Mouse (Mus musculus): ENCODE measurements at regions not wholly inside any gene's neighbourhood (a gene's known extent, or its start where the extent isn't known, plus 50 kb on each side); places are given as distances from the start of the nearest gene placed in this dataset.
A peak's percentile ranks its signal among the peaks of the same experiment; 100 is the strongest.

DNA sequence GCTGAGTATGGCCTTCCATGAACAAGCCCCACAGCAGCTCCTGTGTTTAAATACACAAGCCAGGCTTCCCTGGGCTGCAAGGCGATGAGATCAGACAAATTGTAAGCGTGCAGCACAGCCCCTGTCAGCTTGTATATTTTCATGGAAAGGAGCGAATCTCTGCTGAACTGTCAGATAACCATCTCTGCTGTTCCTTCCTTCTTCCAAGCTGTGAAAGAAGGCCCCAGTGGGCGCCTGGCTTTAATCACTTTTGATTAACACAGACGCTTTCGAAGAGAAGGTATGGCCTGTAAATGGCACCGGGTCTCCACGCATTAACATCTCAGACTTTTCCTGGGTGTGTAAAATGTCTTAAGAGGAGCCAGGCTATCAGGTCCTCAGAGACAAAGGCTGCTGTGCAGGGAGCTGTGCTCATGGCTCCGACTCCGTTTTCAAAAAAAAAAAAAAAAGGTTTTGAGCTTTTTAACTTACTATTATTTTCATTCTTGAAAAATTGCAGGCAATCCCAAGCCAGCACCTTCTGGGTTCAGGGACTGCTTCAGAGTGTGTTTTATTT is 131.9 kb upstream of the Tmem72 start:
- no peak overlapping the region for H3K4me3 ChIP-seq (replicated peaks)
- H3K9ac ChIP-seq, result no peak overlapping the region
- 56% methylated on average over 10 of the region's 10 CpGs for WGBS
- no peaks in the 10 kb centered on the region for H3K4me1 ChIP-seq
- H3K9me3 ChIP-seq, result no peaks in the 10 kb centered on the region
- no peaks in the 10 kb centered on the region for H3K36me3 ChIP-seq
- 0 out of 2 replicates have a peak, but pooled peaks have one; percentile 22 for ATAC-seq (ENCODE audit: insufficient read depth, low FRiP score, low read depth)
- no peak overlapping the region for H3K27ac ChIP-seq
- no peaks in the 10 kb centered on the region for H3K27me3 ChIP-seq (replicated peaks)
- no peak overlapping the region for H3K4me2 ChIP-seq

- Histone ChIP-seq H3K4me1 (no peaks in the 10 kb centered on the region), H3K27ac (no peak overlapping the region), H3K9ac (no peak overlapping the region), H3K4me2 (no peak overlapping the region), H3K36me3 (no peaks in the 10 kb centered on the region), H3K4me3 (replicated peaks) (no peak overlapping the region), H3K27me3 (replicated peaks) (no peaks in the 10 kb centered on the region), H3K9me3 (no peaks in the 10 kb centered on the region)
- ATAC-seq (ENCODE audit: insufficient read depth, low FRiP score, low read depth), result no peak
- WGBS, result 68% methylated on average over 6 of the region's 6 CpGs
Observed at GRCm38 (mm10) chr6:116854029-116854428, 137.3 kb upstream of the Tmem72 start.

- H3K4me2 ChIP-seq, result no peak overlapping the region
- WGBS, result 77% methylated on average over 2 of the region's 2 CpGs
- no peaks in the 10 kb centered on the region for H3K4me1 ChIP-seq
- H3K27me3 ChIP-seq (replicated peaks), result no peaks in the 10 kb centered on the region
- no peak overlapping the region for H3K9ac ChIP-seq
- H3K9me3 ChIP-seq, result no peaks in the 10 kb centered on the region
- no peak for ATAC-seq (ENCODE audit: insufficient read depth, low FRiP score, low read depth)
- no peak overlapping the region for H3K27ac ChIP-seq
- no peak overlapping the region for H3K4me3 ChIP-seq (replicated peaks)
- H3K36me3 ChIP-seq, result no peaks in the 10 kb centered on the region
Observed at GRCm38 (mm10) chr6:116856093-116856492, 139.4 kb upstream of the Tmem72 start.

- WGBS, result 90% methylated on average over 1 of the region's 1 CpGs
Observed at GRCm38 (mm10) chr6:116856917-116857491, 140.3 kb upstream of the Tmem72 start.

DNA sequence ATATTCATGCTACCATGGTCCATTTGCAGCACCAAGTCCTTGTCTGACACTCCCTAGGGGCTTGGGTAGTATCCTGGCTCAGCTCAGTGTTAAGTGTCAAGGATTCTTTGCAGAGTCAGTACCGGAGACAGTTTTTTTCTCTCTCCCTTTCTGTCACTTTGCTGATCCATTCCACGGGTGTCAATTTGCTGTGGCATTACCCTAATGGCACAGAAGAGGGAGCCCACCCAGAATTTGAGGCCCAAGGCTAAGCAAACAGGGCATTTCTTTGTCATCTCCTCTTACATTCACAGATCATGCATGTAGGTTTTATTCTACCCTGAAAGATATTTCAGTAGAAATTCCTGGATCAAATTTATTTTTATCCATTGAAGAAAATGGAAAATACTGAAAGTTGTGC is 146.4 kb upstream of the Tmem72 start:
- no peaks in the 10 kb centered on the region for H3K27me3 ChIP-seq (replicated peaks)
- H3K27ac ChIP-seq, result no peak overlapping the region
- no peaks in the 10 kb centered on the region for H3K9me3 ChIP-seq
- WGBS, result 48% methylated on average over 2 of the region's 2 CpGs
- no peaks in the 10 kb centered on the region for H3K36me3 ChIP-seq
- H3K4me2 ChIP-seq, result no peak overlapping the region
- H3K4me3 ChIP-seq (replicated peaks), result no peak overlapping the region
- no peak overlapping the region for H3K9ac ChIP-seq
- H3K4me1 ChIP-seq, result 0 out of 2 replicates have a peak, but pooled peaks cover 2% of the 10 kb centered on the region
- no peak for ATAC-seq (ENCODE audit: insufficient read depth, low FRiP score, low read depth)

More at GRCm38 (mm10) chr6:116856917-116857491, 140.3 kb upstream of the Tmem72 start:
- H3K4me1 ChIP-seq, result no peaks in the 10 kb centered on the region
- no peak overlapping the region for H3K9ac ChIP-seq
- no peak overlapping the region for H3K4me3 ChIP-seq (replicated peaks)
- H3K36me3 ChIP-seq, result no peaks in the 10 kb centered on the region
- H3K27ac ChIP-seq, result no peak overlapping the region
- H3K9me3 ChIP-seq, result no peaks in the 10 kb centered on the region
- no peak for ATAC-seq (ENCODE audit: insufficient read depth, low FRiP score, low read depth)
- no peaks in the 10 kb centered on the region for H3K27me3 ChIP-seq (replicated peaks)
- no peak overlapping the region for H3K4me2 ChIP-seq

GRCm38 (mm10) chr6:116863626-116864025 is 146.9 kb upstream of the Tmem72 start:
- Histone ChIP-seq H3K4me3 (replicated peaks) (no peak overlapping the region), H3K9me3 (no peaks in the 10 kb centered on the region), H3K4me1 (0 out of 2 replicates have a peak, but pooled peaks cover 2% of the 10 kb centered on the region), H3K27ac (no peak overlapping the region), H3K27me3 (replicated peaks) (no peaks in the 10 kb centered on the region), H3K4me2 (no peak overlapping the region), H3K9ac (no peak overlapping the region), H3K36me3 (no peaks in the 10 kb centered on the region)
- 56% methylated on average over 2 of the region's 2 CpGs for WGBS
- no peak for ATAC-seq (ENCODE audit: insufficient read depth, low FRiP score, low read depth)

DNA sequence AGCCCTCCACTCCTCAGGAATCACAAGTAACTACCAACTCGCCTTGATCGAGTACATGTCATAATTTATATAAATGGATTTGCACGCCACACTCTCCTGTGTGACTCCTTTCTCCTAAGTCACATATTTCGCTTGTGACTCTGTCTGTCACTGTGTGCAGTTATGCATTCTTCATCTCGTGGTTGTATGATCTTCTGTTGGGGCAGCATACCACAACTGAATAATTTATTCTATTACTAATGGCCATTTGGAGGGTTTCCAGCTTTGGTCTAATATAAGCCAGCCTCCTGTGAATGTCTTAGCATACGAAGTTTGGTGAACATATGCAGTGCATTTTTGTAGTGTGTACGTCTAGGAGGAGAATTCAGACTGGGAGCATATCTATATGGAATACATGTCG is 176.6 kb upstream of the Tmem72 start:
- Histone ChIP-seq H3K27me3 (replicated peaks) (no peaks in the 10 kb centered on the region), H3K36me3 (no peaks in the 10 kb centered on the region), H3K27ac (peak overlapping the region; percentile 49), H3K9me3 (no peaks in the 10 kb centered on the region), H3K9ac (no peak overlapping the region), H3K4me1 (peaks cover 10% of the 10 kb centered on the region; the same call in 1 of the 2 replicates), H3K4me3 (replicated peaks) (no peak overlapping the region), H3K4me2 (no peak overlapping the region)
- WGBS, result 43% methylated on average over 8 of the region's 8 CpGs
- ATAC-seq (ENCODE audit: insufficient read depth, low FRiP score, low read depth), result no peak

GRCm38 (mm10) chr6:116894252-116894651 is 177.5 kb upstream of the Tmem72 start:
- Histone ChIP-seq H3K9me3 (no peaks in the 10 kb centered on the region), H3K9ac (no peak overlapping the region), H3K4me2 (no peak overlapping the region), H3K27ac (peak overlapping the region; percentile 73; the same call in 1 of the 2 replicates), H3K36me3 (no peaks in the 10 kb centered on the region), H3K4me3 (replicated peaks) (no peak overlapping the region), H3K4me1 (peaks cover 10% of the 10 kb centered on the region; the same call in 1 of the 2 replicates), H3K27me3 (replicated peaks) (no peaks in the 10 kb centered on the region)
- ATAC-seq (ENCODE audit: insufficient read depth, low FRiP score, low read depth), result no peak
- WGBS, result 88% methylated on average over 5 of the region's 5 CpGs

GRCm38 (mm10) chr6:116895114-116895513 is 178.4 kb upstream of the Tmem72 start:
- 33% methylated on average over 5 of the region's 5 CpGs for WGBS
- no peak overlapping the region for H3K9ac ChIP-seq
- ATAC-seq (ENCODE audit: insufficient read depth, low FRiP score, low read depth), result peak; percentile 50; the same call in 1 of the 2 replicates
- no peaks in the 10 kb centered on the region for H3K36me3 ChIP-seq
- no peak overlapping the region for H3K4me2 ChIP-seq
- no peaks in the 10 kb centered on the region for H3K27me3 ChIP-seq (replicated peaks)
- H3K4me1 ChIP-seq, result peaks cover 10% of the 10 kb centered on the region; the same call in 1 of the 2 replicates
- H3K4me3 ChIP-seq (replicated peaks), result no peak overlapping the region
- no peaks in the 10 kb centered on the region for H3K9me3 ChIP-seq
- H3K27ac ChIP-seq, result peak overlapping the region; percentile 73

DNA sequence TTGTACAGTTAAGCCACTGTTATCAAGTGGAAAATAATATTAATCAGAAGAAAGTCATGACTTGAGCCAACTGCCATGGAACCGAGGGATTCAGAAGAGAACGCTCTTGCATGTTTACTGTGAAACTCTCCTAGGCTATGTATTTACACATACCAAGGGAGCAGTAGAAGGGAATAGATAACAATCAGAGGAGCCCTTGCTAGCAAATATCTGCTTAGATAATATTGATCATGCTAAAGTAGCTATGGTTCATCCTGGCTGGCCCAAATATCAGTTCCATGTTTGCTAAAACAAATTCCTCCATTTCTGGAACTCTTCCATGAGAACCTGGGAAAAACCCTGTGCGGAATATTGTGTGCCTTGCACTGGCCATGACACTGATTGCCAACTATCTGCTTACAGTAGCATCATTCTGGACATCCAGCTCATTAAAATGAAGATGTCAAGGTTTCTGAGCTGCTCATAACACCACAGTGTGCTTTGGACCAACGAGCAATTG is 179.5 kb upstream of the Tmem72 start:
- no peak overlapping the region for H3K4me2 ChIP-seq
- no peak overlapping the region for H3K4me3 ChIP-seq (replicated peaks)
- no peaks in the 10 kb centered on the region for H3K9me3 ChIP-seq
- H3K36me3 ChIP-seq, result no peaks in the 10 kb centered on the region
- peaks cover 10% of the 10 kb centered on the region; the same call in 1 of the 2 replicates for H3K4me1 ChIP-seq
- no peaks in the 10 kb centered on the region for H3K27me3 ChIP-seq (replicated peaks)
- no peak for ATAC-seq (ENCODE audit: insufficient read depth, low FRiP score, low read depth)
- WGBS, result 41% methylated on average over 4 of the region's 4 CpGs
- H3K9ac ChIP-seq, result no peak overlapping the region
- no peak overlapping the region for H3K27ac ChIP-seq

GRCm38 (mm10) chr6:116901816-116902215 is 185.1 kb upstream of the Tmem72 start:
- Histone ChIP-seq H3K9ac (no peak overlapping the region), H3K27me3 (replicated peaks) (no peaks in the 10 kb centered on the region), H3K36me3 (no peaks in the 10 kb centered on the region), H3K4me1 (no peaks in the 10 kb centered on the region), H3K9me3 (no peaks in the 10 kb centered on the region), H3K4me3 (replicated peaks) (no peak overlapping the region), H3K27ac (no peak overlapping the region), H3K4me2 (no peak overlapping the region)
- ATAC-seq (ENCODE audit: insufficient read depth, low FRiP score, low read depth), result no peak
- WGBS, result 13% methylated on average over 1 of the region's 1 CpGs

DNA sequence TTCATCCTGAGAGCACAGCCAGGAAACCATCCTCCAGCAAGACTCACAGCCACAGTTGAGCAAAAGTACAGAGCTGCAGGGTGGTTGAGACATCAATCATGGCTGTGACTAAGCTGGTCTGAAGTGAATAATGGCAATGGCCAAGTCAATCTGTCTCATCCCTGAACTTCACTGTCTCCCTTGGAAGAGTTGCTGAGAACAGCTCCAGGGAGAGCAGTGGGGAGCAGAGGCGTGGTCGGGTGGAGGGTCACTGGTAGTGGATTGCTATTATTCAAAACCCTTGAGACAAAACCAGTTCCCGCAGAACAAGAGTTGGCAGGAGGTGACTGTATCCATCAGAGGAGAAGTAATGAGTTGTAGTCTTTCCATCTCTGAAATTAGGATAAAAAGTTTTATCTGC is 185.7 kb upstream of the Tmem72 start:
- H3K4me2 ChIP-seq, result no peak overlapping the region
- no peak overlapping the region for H3K9ac ChIP-seq
- 64% methylated on average over 3 of the region's 3 CpGs for WGBS
- no peaks in the 10 kb centered on the region for H3K36me3 ChIP-seq
- H3K27ac ChIP-seq, result no peak overlapping the region
- H3K4me3 ChIP-seq (replicated peaks), result no peak overlapping the region
- no peak for ATAC-seq (ENCODE audit: insufficient read depth, low FRiP score, low read depth)
- no peaks in the 10 kb centered on the region for H3K4me1 ChIP-seq
- H3K27me3 ChIP-seq (replicated peaks), result no peaks in the 10 kb centered on the region
- no peaks in the 10 kb centered on the region for H3K9me3 ChIP-seq
